Mouse (Mus musculus): ENCODE data around the gene Fam129c. TPM values are rescaled to one million over a fixed set of nuclear protein-coding genes. Genes with fewer than 3 reads are reported as not detected.

The Fam129c gene
- polyA plus RNA-seq, 1 experiment from 2014 or later: 2.7 TPM

DNA sequence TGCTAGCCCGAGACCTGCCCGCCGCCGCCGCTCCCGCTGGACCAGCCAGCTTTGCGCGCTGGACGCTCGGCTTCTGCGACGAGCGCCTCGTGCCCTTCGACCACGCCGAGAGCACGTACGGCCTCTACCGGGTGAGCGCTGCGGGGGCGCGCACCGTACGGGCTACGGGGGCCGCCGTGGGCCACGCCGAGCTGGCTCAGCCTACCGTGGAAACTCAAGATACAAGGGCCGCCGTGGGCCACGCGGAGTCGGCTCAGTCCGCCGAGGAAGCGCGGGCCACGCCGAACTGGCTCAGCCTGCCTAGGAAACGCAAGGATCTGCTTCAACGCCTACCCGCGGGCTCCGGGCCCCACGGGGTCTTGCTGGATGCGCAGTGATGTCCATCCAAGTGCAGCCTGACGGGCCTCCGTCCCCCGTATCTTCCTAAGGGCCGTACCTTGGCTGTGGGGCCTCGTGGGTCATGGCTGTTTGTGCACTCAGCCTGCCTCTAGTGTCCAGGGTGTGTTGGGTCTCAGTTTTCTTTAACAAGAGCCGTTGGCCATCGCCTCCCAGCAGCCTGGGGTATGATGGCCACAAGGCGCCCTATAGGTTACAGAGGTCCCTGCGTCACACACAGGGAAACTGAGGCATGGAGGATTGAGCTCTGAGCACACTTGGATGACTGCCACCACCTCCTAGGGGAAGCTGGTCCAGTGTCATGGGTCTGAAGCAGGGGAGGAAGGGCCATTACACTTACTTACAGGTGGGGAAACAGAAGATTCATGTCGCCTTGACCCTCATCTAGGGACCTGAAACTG is 4.9 kb upstream of the Fam129c start:
- H3K27ac ChIP-seq (replicated peaks; ENCODE audit: low read depth, low read length): peak overlapping the region; percentile 94
- 5% methylated on average over 60 of the region's 60 CpGs for WGBS

DNA sequence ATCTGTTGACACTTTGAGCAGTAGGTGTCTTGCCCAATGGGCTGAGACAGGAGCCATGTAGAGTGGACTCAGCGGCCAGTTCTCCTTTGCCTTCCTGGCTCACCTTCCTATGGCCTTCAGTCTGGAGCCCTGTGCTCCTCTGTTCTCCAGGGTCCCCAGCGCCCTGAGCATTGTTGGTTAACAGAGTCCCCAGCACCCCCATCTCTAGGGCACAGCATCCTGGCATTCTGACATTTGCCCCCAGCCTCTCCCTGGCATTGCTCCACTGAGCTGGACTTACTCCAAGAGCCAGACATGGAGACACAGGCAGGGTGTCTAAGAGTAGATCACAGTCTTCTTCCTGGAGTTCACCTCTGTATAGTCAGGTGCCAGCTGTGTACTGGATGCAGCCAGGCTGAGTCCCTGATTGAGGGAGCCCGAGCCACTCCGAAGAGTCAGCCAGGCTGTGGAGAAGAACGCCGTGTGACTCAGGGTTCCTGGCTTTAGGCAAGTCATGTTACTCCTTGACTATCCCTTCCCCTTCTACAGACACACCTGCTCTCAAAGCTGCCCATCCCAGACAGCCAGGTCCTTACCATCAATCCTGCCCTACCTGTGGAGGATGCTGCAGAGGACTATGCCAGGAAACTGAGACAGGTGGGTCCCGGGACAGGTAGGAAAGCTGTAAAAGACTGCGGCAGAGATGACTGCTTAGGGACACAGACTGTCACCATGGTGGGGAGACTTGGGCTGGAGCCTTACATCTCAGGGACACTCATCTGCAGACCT is 3.7 kb upstream of the Fam129c start:
- ATAC-seq (replicated peaks; ENCODE audit: insufficient number of reproducible peaks, low FRiP score, low TSS enrichment, low read depth) (no peak), DNase-seq (ENCODE audit: low spot score) (no peak)
- 91% methylated on average over 8 of the region's 8 CpGs for WGBS
- Histone ChIP-seq H3K9me3 (replicated peaks; ENCODE audit: control insufficient read depth, low read length) (no peaks in the 10 kb centered on the region), H3K9ac (replicated peaks; ENCODE audit: low read length) (no peak overlapping the region), H3K36me3 (replicated peaks; ENCODE audit: control insufficient read depth, insufficient read depth, low read depth, low read length) (no peaks in the 10 kb centered on the region), H3K4me1 (ENCODE audit: control insufficient read depth, insufficient read depth, low read length) (peaks cover 3% of the 10 kb centered on the region; the same call in 1 of the 2 replicates), H3K4me3 (ENCODE audit: low read depth, low read length) (no peak overlapping the region; the same call in 1 of the 2 replicates), H3K27ac (replicated peaks; ENCODE audit: low read depth, low read length) (no peak overlapping the region), H3K27me3 (ENCODE audit: control insufficient read depth, insufficient read depth, low read length) (no peaks in the 10 kb centered on the region), H3K4me2 (ENCODE audit: low read depth, low read length) (no peak overlapping the region)

More for the DNA sequence above, 4.9 kb upstream of the Fam129c start:
- H3K4me3 ChIP-seq (ENCODE audit: low read depth, low read length): peak overlapping the region; percentile 84
- peak overlapping the region; percentile 78 for H3K4me2 ChIP-seq (ENCODE audit: low read depth, low read length)
- no peaks in the 10 kb centered on the region for H3K9me3 ChIP-seq (replicated peaks; ENCODE audit: control insufficient read depth, low read length)
- H3K27me3 ChIP-seq (ENCODE audit: control insufficient read depth, insufficient read depth, low read length): no peaks in the 10 kb centered on the region
- H3K36me3 ChIP-seq (replicated peaks; ENCODE audit: control insufficient read depth, insufficient read depth, low read depth, low read length): no peaks in the 10 kb centered on the region
- H3K9ac ChIP-seq (replicated peaks; ENCODE audit: low read length): peak overlapping the region; percentile 94
- ATAC-seq (replicated peaks; ENCODE audit: insufficient number of reproducible peaks, low FRiP score, low TSS enrichment, low read depth) (peak; percentile 49; the same call in 1 of the 2 replicates), DNase-seq (ENCODE audit: low spot score) (peak; percentile 59)
- peaks cover 3% of the 10 kb centered on the region; the same call in 1 of the 2 replicates for H3K4me1 ChIP-seq (ENCODE audit: control insufficient read depth, insufficient read depth, low read length)

DNA sequence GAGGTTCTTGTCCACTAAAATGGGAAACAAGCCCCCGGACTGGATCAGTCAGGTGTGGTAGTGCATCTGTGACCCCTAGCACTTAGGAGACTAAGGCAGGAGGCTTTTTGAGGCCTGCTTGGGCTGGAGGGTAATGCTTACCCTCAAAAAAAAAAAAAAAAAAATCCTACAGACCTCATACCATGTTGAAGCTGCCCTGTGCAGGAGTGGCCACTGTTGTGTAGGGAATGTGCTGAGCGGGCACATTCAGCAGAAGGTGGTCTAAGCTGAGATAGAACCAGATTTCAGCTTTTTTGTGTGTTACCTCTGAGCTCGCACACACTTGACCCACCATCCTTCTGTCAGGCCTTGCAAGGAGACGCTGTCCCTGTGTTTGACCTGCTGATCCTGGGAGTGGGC is 3.1 kb upstream of the Fam129c start:
- DNase-seq (ENCODE audit: low spot score) (no peak), ATAC-seq (replicated peaks; ENCODE audit: insufficient number of reproducible peaks, low FRiP score, low TSS enrichment, low read depth) (no peak)
- Histone ChIP-seq H3K4me1 (ENCODE audit: control insufficient read depth, insufficient read depth, low read length) (peaks cover 3% of the 10 kb centered on the region; the same call in 1 of the 2 replicates), H3K27ac (replicated peaks; ENCODE audit: low read depth, low read length) (no peak overlapping the region), H3K9ac (replicated peaks; ENCODE audit: low read length) (no peak overlapping the region; the same call in 1 of the 2 replicates), H3K4me2 (ENCODE audit: low read depth, low read length) (no peak overlapping the region), H3K27me3 (ENCODE audit: control insufficient read depth, insufficient read depth, low read length) (no peaks in the 10 kb centered on the region), H3K36me3 (replicated peaks; ENCODE audit: control insufficient read depth, insufficient read depth, low read depth, low read length) (no peaks in the 10 kb centered on the region), H3K9me3 (replicated peaks; ENCODE audit: control insufficient read depth, low read length) (no peaks in the 10 kb centered on the region), H3K4me3 (ENCODE audit: low read depth, low read length) (no peak overlapping the region; the same call in 1 of the 2 replicates)
- WGBS: 85% methylated on average over 4 of the region's 4 CpGs

DNA sequence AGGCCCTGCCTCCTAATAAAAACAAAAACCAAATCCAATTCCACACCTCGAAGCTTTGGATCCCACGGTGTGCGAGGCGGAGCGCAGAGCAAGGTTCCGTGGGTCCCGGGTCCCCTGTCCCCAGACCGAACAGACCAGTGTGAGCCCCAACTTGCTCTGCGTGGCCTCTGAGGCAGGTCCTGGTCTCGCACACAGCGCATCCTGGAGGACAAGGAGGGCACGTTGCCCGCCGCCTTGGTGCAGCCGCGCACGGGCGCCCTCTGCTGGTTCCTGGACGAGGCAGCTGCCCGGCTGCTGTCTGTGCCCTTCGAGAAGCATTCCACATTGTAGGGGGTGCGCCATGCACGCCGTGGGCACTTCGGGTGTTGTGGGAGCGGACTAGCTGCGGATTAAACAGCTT is 1.6 kb upstream of the Fam129c start:
- 10% methylated on average over 27 of the region's 27 CpGs for WGBS
- no peaks in the 10 kb centered on the region for H3K36me3 ChIP-seq (replicated peaks; ENCODE audit: control insufficient read depth, insufficient read depth, low read depth, low read length)
- H3K27me3 ChIP-seq (ENCODE audit: control insufficient read depth, insufficient read depth, low read length): no peaks in the 10 kb centered on the region
- no peak overlapping the region for H3K4me3 ChIP-seq (ENCODE audit: low read depth, low read length)
- DNase-seq (ENCODE audit: low spot score): peak; percentile 84
- H3K27ac ChIP-seq (replicated peaks; ENCODE audit: low read depth, low read length): no peak overlapping the region
- H3K9ac ChIP-seq (replicated peaks; ENCODE audit: low read length): no peak overlapping the region
- no peak overlapping the region for H3K4me2 ChIP-seq (ENCODE audit: low read depth, low read length)
- no peaks in the 10 kb centered on the region for H3K9me3 ChIP-seq (replicated peaks; ENCODE audit: control insufficient read depth, low read length)
- peaks cover 3% of the 10 kb centered on the region; the same call in 1 of the 2 replicates for H3K4me1 ChIP-seq (ENCODE audit: control insufficient read depth, insufficient read depth, low read length)
- 0 out of 2 replicates have a peak, but pooled peaks have one; percentile 18 for ATAC-seq (replicated peaks; ENCODE audit: insufficient number of reproducible peaks, low FRiP score, low TSS enrichment, low read depth)

DNA sequence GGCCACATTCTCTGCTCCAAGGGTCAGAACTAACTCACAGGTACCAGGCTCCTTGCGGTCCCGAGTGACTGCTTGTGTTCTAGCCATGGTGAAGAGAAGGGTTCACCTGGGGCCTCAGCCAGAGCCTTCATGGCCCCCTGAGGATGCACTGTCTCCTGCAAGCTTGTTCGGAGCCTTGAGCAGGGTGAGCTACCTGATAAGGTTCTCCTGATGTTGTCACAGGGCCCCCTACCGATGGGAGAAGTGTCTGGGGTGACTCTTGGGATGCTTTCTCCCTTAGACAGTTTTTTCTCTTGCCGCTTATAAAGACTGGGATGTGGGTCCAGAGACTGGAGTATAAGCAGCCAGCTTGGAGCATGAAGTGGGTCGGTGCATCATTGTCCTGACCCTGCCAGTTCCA is 1.1 kb upstream of the Fam129c start:
- DNase-seq (ENCODE audit: low spot score) (no peak), ATAC-seq (replicated peaks; ENCODE audit: insufficient number of reproducible peaks, low FRiP score, low TSS enrichment, low read depth) (no peak)
- Histone ChIP-seq H3K27me3 (ENCODE audit: control insufficient read depth, insufficient read depth, low read length) (peaks cover under 1% of the 10 kb centered on the region; the same call in 1 of the 2 replicates), H3K27ac (replicated peaks; ENCODE audit: low read depth, low read length) (no peak overlapping the region), H3K4me3 (ENCODE audit: low read depth, low read length) (no peak overlapping the region), H3K9me3 (replicated peaks; ENCODE audit: control insufficient read depth, low read length) (no peaks in the 10 kb centered on the region), H3K4me2 (ENCODE audit: low read depth, low read length) (no peak overlapping the region), H3K9ac (replicated peaks; ENCODE audit: low read length) (no peak overlapping the region), H3K4me1 (ENCODE audit: control insufficient read depth, insufficient read depth, low read length) (peaks cover 3% of the 10 kb centered on the region; the same call in 1 of the 2 replicates), H3K36me3 (replicated peaks; ENCODE audit: control insufficient read depth, insufficient read depth, low read depth, low read length) (no peaks in the 10 kb centered on the region)
- 54% methylated on average over 6 of the region's 6 CpGs for WGBS

DNA sequence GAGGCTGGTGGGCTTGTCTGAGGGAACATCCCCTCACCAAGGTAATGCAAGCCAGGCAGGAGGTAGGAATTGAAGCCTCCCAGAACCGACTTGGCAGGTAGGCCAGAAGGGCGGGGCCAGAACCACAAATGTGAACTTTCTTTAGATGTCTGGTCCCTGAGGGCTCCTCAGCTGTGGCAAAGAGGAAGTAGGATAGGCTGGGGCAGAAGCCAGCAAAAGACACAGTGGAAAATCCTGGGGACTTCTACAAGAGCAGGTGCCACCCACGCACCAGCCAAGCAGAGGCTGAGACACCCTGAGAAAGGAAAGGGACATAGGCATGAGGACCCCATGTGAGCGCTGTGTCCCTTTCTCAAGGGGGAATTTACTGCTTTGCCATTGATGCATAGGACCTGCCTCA is 650 bp upstream of the Fam129c start:
- WGBS: 85% methylated on average over 4 of the region's 4 CpGs
- Histone ChIP-seq H3K4me3 (ENCODE audit: low read depth, low read length) (no peak overlapping the region), H3K4me2 (ENCODE audit: low read depth, low read length) (no peak overlapping the region), H3K9ac (replicated peaks; ENCODE audit: low read length) (no peak overlapping the region), H3K4me1 (ENCODE audit: control insufficient read depth, insufficient read depth, low read length) (peaks cover 3% of the 10 kb centered on the region; the same call in 1 of the 2 replicates), H3K27me3 (ENCODE audit: control insufficient read depth, insufficient read depth, low read length) (peaks cover 5% of the 10 kb centered on the region), H3K36me3 (replicated peaks; ENCODE audit: control insufficient read depth, insufficient read depth, low read depth, low read length) (no peaks in the 10 kb centered on the region), H3K27ac (replicated peaks; ENCODE audit: low read depth, low read length) (no peak overlapping the region), H3K9me3 (replicated peaks; ENCODE audit: control insufficient read depth, low read length) (no peaks in the 10 kb centered on the region)
- no peak for ATAC-seq (replicated peaks; ENCODE audit: insufficient number of reproducible peaks, low FRiP score, low TSS enrichment, low read depth)
- no peak for DNase-seq (ENCODE audit: low spot score)

DNA sequence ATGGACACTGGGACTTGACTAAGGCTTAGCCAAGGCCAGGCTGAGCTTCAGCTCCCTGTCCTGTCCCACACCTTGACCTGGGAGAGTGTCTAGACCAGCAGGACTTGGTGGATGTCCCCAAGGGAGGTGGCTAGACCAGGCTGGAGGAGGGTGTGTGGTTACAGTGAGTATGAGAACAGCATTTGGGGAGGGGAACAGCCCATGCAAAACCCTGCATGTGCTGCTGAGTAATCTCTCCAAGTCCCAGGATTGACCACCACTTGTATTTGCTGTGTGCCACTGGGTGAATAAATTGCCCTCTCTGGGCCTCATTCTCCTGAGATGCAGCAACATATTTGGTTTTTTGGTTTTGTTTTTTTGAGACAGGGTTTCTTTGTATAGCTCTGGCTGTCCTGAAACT is 927 bp downstream of the Fam129c start:
- peaks cover 17% of the 10 kb centered on the region for H3K27me3 ChIP-seq (ENCODE audit: control insufficient read depth, insufficient read depth, low read length)
- H3K4me1 ChIP-seq (ENCODE audit: control insufficient read depth, insufficient read depth, low read length): peaks cover 6% of the 10 kb centered on the region
- DNase-seq (ENCODE audit: low spot score) (no peak), ATAC-seq (replicated peaks; ENCODE audit: insufficient number of reproducible peaks, low FRiP score, low TSS enrichment, low read depth) (no peak)
- H3K4me2 ChIP-seq (ENCODE audit: low read depth, low read length): no peak overlapping the region
- H3K27ac ChIP-seq (replicated peaks; ENCODE audit: low read depth, low read length): no peak overlapping the region
- H3K36me3 ChIP-seq (replicated peaks; ENCODE audit: control insufficient read depth, insufficient read depth, low read depth, low read length): no peaks in the 10 kb centered on the region
- no peak overlapping the region for H3K4me3 ChIP-seq (ENCODE audit: low read depth, low read length)
- no peaks in the 10 kb centered on the region for H3K9me3 ChIP-seq (replicated peaks; ENCODE audit: control insufficient read depth, low read length)
- H3K9ac ChIP-seq (replicated peaks; ENCODE audit: low read length): no peak overlapping the region

DNA sequence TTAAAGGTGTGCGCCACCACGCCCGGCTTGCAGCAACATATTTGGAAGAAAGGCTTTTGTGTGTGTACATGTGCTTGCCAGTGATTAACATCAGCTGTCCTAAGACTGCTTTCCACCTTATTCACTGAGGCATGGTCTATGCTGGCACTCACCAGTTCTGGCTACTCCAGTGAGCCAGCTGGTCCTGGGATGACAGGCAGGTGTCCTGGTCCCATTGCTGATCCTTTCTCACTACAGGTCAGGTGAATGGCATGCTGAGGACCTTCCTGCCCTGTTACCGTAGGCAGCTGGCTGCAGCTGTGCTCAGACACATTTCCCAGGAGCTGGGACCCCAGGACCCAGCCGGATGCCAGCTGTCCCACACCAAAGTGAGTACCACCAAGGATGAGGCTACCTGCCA is 1.4 kb downstream of the Fam129c start:
- WGBS: 87% methylated on average over 5 of the region's 5 CpGs
- Histone ChIP-seq H3K36me3 (replicated peaks; ENCODE audit: control insufficient read depth, insufficient read depth, low read depth, low read length) (no peaks in the 10 kb centered on the region), H3K4me2 (ENCODE audit: low read depth, low read length) (no peak overlapping the region), H3K9me3 (replicated peaks; ENCODE audit: control insufficient read depth, low read length) (no peaks in the 10 kb centered on the region), H3K27me3 (ENCODE audit: control insufficient read depth, insufficient read depth, low read length) (peaks cover 19% of the 10 kb centered on the region), H3K9ac (replicated peaks; ENCODE audit: low read length) (no peak overlapping the region), H3K27ac (replicated peaks; ENCODE audit: low read depth, low read length) (no peak overlapping the region), H3K4me1 (ENCODE audit: control insufficient read depth, insufficient read depth, low read length) (peaks cover 6% of the 10 kb centered on the region), H3K4me3 (ENCODE audit: low read depth, low read length) (no peak overlapping the region)
- DNase-seq (ENCODE audit: low spot score): no peak
- no peak for ATAC-seq (replicated peaks; ENCODE audit: insufficient number of reproducible peaks, low FRiP score, low TSS enrichment, low read depth)
